Mouse (Mus musculus) liver, adult 2 months (tissue): Measurements from ENCODE around the gene Lrrc30.

Experiments used
- CTCF ChIP-seq: fragments of 200-500 bp; IDR thresholded peaks from 2 replicates; pipeline ENCODE4 v1.5.1; 2011; ENCODE audit warnings: low read depth, low read length, control low read depth
- POLR2A ChIP-seq: fragments of 200-500 bp; IDR thresholded peaks from 2 replicates; pipeline ENCODE4 v1.6.1; 2011; ENCODE audit warnings: low read length, control low read depth; ENCODE audit not compliant: insufficient read depth; ENCODE audit errors: extremely low read depth

DNA sequence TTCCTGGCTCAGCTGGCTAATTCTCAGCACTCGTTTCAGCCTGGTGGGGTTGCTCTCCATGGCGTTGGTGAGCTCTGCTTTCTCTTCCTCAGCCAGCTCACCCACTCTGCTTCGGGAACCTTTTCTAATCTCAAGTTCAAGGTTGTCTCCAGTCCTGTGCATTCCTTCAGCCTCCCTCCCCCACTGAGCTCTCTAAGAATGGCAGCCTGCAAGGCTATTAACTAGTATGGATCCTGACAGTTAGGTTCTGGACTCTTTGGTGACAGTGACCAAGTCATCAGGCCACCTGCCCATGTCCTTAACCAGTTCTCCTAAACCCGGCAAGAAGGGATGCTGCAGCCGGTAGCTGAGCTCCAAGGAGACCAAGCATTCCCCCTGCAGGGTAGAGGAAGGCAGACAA is 34.5 kb upstream of the Lrrc30 start:
- no peak for TF ChIP-seq POLR2A
- TF ChIP-seq CTCF: no peak
